Mouse (Mus musculus): ENCODE data around the gene Svep1. TPM values are rescaled to one million over a fixed set of nuclear protein-coding genes. Genes with fewer than 3 reads are reported as not detected.

Svep1 gene
- 8.4 and 10.4 TPM in 2 replicates for total RNA-seq (2014; rRNA removed)
- polyA plus RNA-seq (2015; fragmentation: Nextera tagmentation; extraction: Ambion mirVana), result 2.1 and 2.2 TPM in 2 replicates

DNA sequence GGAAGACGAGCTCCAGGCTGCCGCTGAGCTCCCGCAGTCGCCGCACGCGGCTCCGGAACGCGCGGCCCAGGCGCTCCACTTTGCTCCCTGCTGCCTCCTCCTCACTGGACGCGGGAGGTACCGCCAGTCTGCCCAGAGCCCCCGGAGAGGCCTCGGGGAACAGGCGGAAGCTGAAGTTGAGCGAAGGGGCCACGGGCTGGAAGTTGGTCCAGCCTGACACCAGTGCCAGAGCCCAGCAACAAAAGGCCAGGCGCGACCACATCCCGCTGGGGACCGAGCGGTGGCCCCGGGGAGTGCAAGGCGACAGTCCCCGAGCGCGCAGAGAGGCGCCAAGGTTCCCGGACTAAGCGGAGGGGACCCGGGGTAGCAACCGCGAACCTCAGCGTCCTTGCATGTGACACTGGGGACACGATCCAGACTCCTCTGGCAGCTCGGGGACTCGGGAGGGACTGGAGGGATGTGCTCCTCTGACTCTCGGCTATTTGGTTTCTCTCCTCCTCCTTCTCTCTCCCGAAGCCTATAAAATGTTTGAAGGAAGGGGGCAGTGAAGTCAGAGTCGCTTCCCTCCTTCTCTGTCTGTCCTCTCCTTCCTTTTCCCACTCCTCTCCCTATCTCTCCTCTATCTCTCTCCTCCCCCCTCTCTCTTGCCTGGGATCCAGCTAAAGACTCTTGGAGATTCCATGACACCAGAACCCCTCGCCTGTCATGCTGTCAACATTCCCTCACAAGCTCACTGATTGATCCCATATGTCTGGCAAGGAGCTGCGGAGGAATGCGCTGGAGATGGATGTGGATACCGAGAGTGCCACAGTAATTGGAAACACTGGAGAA lies at the start of gene Svep1:
Gene Svep1 (minus strand): TSS at position 745 of the 831 bp plus-strand sequence.
- H3K4me1 ChIP-seq (ENCODE audit: insufficient read depth, low read length), result no peaks in the 10 kb centered on the region; the same call in 1 of the 2 replicates
- H3K27me3 ChIP-seq (ENCODE audit: insufficient read depth, low read length), result peaks cover 13% of the 10 kb centered on the region; the same call in 1 of the 2 replicates
- peak within 1 kb of the TSS; percentile 59 for H3K4me3 ChIP-seq (ENCODE audit: low read length)
- no peaks in the 10 kb centered on the region for H3K36me3 ChIP-seq (ENCODE audit: insufficient read depth, low read length)
- no peak for TF ChIP-seq CTCF (IDR thresholded peaks at IDR 0.05; ENCODE audit: low read depth)
- peak within 1 kb of the TSS; percentile 41; the same call in 1 of the 2 replicates for H3K27ac ChIP-seq
- H3K9me3 ChIP-seq (ENCODE audit: low read length), result no peaks in the 10 kb centered on the region
- peak within 1 kb of the TSS; percentile 98 for H3K4me2 ChIP-seq (ENCODE audit: low read depth, low read length)
- peak; percentile 82 for ATAC-seq
- WGBS, result under 1% methylated on average over 47 of the region's 47 CpGs
- peak; percentile 48 for DNase-seq (ENCODE audit: low spot score)
- peak within 1 kb of the TSS; percentile 55 for H3K9ac ChIP-seq (replicated peaks; ENCODE audit: low read length)

DNA sequence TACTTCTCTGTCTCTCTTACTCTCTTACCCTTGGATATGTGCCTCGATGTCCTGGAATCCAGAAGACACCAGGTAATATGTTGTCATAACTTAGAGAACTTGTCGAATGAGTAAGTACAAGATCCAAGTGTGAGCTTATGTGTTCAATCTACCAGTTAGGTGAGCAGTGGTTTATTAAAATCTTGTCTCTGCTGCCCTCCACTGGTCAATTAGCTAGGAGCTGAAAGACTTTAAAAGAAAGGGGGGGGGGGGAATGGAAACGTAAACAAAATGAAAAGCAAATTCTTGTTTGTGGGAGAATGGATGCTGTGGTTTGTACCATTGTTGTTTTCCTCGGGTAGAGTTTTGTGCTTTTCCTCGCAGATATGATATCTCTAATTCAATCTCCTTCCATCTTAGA lies 46.8 kb upstream of the Svep1 start:
- no peak for ATAC-seq
- Histone ChIP-seq H3K9me3 (ENCODE audit: low read length) (no peaks in the 10 kb centered on the region), H3K27ac (no peak overlapping the region), H3K36me3 (ENCODE audit: insufficient read depth, low read length) (no peaks in the 10 kb centered on the region), H3K9ac (replicated peaks; ENCODE audit: low read length) (no peak overlapping the region), H3K4me2 (ENCODE audit: low read depth, low read length) (no peak overlapping the region), H3K27me3 (ENCODE audit: insufficient read depth, low read length) (no peaks in the 10 kb centered on the region), H3K4me1 (ENCODE audit: insufficient read depth, low read length) (no peaks in the 10 kb centered on the region), H3K4me3 (ENCODE audit: low read length) (no peak overlapping the region)
- peak; percentile 90 for DNase-seq (ENCODE audit: low spot score)
- 31% methylated on average over 5 of the region's 5 CpGs for WGBS
- TF ChIP-seq CTCF (IDR thresholded peaks at IDR 0.05; ENCODE audit: low read depth), result peak; percentile 79

DNA sequence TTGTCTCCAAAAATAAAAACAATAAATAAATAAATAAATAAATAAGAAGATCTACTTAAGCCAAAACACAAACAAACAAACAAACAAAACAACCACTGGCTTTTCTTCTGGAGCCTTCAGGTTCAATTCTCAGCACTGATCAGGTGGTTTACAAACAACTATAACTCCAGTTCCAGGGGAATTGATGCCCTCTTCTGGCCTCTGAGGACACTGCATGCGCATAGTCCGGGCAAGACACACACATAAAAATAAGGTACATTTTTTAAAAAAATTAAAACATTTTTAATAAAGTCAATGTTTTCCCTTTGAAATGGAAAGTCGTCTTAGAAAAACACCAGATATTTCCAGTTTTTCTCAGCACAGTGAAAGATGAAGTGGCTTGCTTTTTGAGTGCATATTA lies 45.7 kb upstream of the Svep1 start:
- Histone ChIP-seq H3K27ac (no peak overlapping the region), H3K4me3 (ENCODE audit: low read length) (no peak overlapping the region), H3K27me3 (ENCODE audit: insufficient read depth, low read length) (no peaks in the 10 kb centered on the region), H3K36me3 (ENCODE audit: insufficient read depth, low read length) (no peaks in the 10 kb centered on the region), H3K4me2 (ENCODE audit: low read depth, low read length) (no peak overlapping the region), H3K9me3 (ENCODE audit: low read length) (no peaks in the 10 kb centered on the region), H3K4me1 (ENCODE audit: insufficient read depth, low read length) (no peaks in the 10 kb centered on the region), H3K9ac (replicated peaks; ENCODE audit: low read length) (no peak overlapping the region)
- DNase-seq (ENCODE audit: low spot score), result no peak
- TF ChIP-seq CTCF (IDR thresholded peaks at IDR 0.05; ENCODE audit: low read depth), result peak; percentile 21
- no peak for ATAC-seq
- WGBS, result 90% methylated on average over 3 of the region's 3 CpGs

DNA sequence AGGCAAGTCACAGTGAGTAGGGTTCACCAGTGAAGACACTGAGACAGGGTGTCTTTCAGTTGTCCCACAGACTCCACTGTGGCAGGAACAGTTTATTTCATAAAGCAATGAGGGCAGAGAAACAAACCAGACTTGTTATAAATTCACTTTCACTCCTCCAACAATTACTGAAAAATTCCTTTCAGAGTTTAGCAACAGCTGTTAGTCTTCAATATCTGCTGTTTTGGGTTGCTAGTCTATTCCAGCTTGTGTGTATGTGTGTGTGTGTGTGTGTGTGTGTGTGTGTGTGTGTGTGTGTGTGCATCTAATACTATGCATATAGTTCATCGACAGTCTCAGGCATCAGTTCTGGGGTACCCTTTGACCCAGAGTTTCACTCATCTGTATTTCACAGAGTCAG lies 38.9 kb upstream of the Svep1 start:
- no peak overlapping the region for H3K4me3 ChIP-seq (ENCODE audit: low read length)
- H3K27me3 ChIP-seq (ENCODE audit: insufficient read depth, low read length), result no peaks in the 10 kb centered on the region
- H3K4me1 ChIP-seq (ENCODE audit: insufficient read depth, low read length), result no peaks in the 10 kb centered on the region
- ATAC-seq (no peak), DNase-seq (ENCODE audit: low spot score) (no peak)
- no peak for TF ChIP-seq CTCF (IDR thresholded peaks at IDR 0.05; ENCODE audit: low read depth)
- no peak overlapping the region for H3K27ac ChIP-seq
- H3K36me3 ChIP-seq (ENCODE audit: insufficient read depth, low read length), result no peaks in the 10 kb centered on the region
- 97% methylated on average over 1 of the region's 1 CpGs for WGBS
- no peak overlapping the region for H3K4me2 ChIP-seq (ENCODE audit: low read depth, low read length)
- no peak overlapping the region for H3K9ac ChIP-seq (replicated peaks; ENCODE audit: low read length)
- no peaks in the 10 kb centered on the region for H3K9me3 ChIP-seq (ENCODE audit: low read length)

DNA sequence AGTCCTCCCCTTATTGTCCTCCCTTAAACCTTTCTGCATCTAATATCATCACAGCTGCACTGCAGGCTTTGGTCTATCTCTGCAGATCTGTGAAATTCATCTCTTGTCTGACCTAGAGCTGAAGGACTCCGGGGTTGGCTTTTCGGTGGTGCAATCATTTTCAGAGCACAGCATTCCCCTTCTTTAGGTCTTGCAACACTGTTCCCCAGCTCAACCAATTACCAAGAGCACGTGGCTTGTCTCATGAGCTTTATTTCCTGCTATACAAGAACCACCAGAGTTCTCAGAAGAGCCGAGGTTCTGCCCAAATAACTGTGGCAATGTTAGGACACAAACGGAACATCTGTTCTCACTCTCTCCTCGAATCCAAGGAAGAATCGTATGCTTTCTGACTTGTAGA lies 33.8 kb upstream of the Svep1 start:
- H3K27ac ChIP-seq, result no peak overlapping the region
- no peak for DNase-seq (ENCODE audit: low spot score)
- H3K4me3 ChIP-seq (ENCODE audit: low read length), result no peak overlapping the region
- no peak overlapping the region for H3K4me2 ChIP-seq (ENCODE audit: low read depth, low read length)
- no peak for ATAC-seq
- WGBS, result 84% methylated on average over 7 of the region's 7 CpGs
- TF ChIP-seq CTCF (IDR thresholded peaks at IDR 0.05; ENCODE audit: low read depth), result no peak
- H3K9me3 ChIP-seq (ENCODE audit: low read length), result no peaks in the 10 kb centered on the region
- H3K27me3 ChIP-seq (ENCODE audit: insufficient read depth, low read length), result no peaks in the 10 kb centered on the region
- H3K36me3 ChIP-seq (ENCODE audit: insufficient read depth, low read length), result no peaks in the 10 kb centered on the region
- H3K4me1 ChIP-seq (ENCODE audit: insufficient read depth, low read length), result no peaks in the 10 kb centered on the region
- H3K9ac ChIP-seq (replicated peaks; ENCODE audit: low read length), result no peak overlapping the region

DNA sequence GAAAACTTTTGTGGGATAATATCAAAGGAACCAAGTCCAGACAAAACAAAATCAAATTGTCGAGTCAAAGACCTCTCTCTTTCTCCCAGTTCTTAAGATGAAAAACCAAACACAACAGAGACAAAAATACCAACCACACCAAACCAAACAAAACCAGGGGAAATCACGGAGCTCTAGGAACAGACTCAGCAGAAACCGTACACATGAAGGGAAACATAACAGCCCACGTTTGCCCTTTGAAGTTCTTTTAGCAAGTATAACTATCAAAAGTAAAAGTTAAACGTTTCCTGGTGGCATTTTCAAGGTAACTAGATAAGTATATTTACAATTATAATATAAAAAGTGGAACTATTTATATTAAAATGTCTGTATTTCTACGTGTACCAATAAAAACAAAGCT lies 29.2 kb upstream of the Svep1 start:
- WGBS, result 65% methylated on average over 6 of the region's 6 CpGs
- Histone ChIP-seq H3K9ac (replicated peaks; ENCODE audit: low read length) (no peak overlapping the region), H3K9me3 (ENCODE audit: low read length) (no peaks in the 10 kb centered on the region), H3K4me1 (ENCODE audit: insufficient read depth, low read length) (no peaks in the 10 kb centered on the region), H3K36me3 (ENCODE audit: insufficient read depth, low read length) (no peaks in the 10 kb centered on the region), H3K4me2 (ENCODE audit: low read depth, low read length) (no peak overlapping the region), H3K4me3 (ENCODE audit: low read length) (no peak overlapping the region), H3K27me3 (ENCODE audit: insufficient read depth, low read length) (no peaks in the 10 kb centered on the region), H3K27ac (no peak overlapping the region)
- ATAC-seq, result no peak
- TF ChIP-seq CTCF (IDR thresholded peaks at IDR 0.05; ENCODE audit: low read depth), result no peak
- DNase-seq (ENCODE audit: low spot score), result no peak

DNA sequence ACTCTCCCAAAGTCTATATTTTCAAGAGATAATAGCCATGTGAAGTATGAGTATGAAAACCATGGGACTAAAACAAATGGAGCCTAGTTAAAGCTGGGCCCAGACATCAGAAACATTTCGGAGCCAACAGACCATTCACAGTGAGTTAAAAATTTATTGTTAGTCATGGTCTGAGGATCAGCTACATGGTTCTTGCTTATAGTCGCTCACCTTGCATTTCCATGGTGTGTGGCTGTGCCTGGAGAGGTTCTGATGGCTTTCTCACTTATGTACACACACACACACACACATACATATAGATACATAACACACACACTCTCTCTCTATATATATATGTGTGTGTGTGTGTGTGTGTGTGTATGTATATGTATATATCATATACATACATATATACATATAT lies 16.8 kb upstream of the Svep1 start:
- H3K36me3 ChIP-seq (ENCODE audit: insufficient read depth, low read length), result no peaks in the 10 kb centered on the region
- DNase-seq (ENCODE audit: low spot score) (no peak), ATAC-seq (no peak)
- no peaks in the 10 kb centered on the region for H3K27me3 ChIP-seq (ENCODE audit: insufficient read depth, low read length)
- no peaks in the 10 kb centered on the region for H3K9me3 ChIP-seq (ENCODE audit: low read length)
- H3K4me1 ChIP-seq (ENCODE audit: insufficient read depth, low read length), result no peaks in the 10 kb centered on the region
- TF ChIP-seq CTCF (IDR thresholded peaks at IDR 0.05; ENCODE audit: low read depth), result no peak
- no peak overlapping the region for H3K9ac ChIP-seq (replicated peaks; ENCODE audit: low read length)
- H3K4me3 ChIP-seq (ENCODE audit: low read length), result no peak overlapping the region
- no peak overlapping the region for H3K4me2 ChIP-seq (ENCODE audit: low read depth, low read length)
- H3K27ac ChIP-seq, result no peak overlapping the region
- WGBS, result 82% methylated on average over 2 of the region's 2 CpGs
